Mouse (Mus musculus) midbrain, embryonic 14.5 days (tissue): ENCODE measurements around the gene Rmnd5a. TPM values are rescaled to one million over a fixed set of nuclear protein-coding genes. Genes with fewer than 3 reads are reported as not detected.
"Not testable (repeated sequence)": the region's sequence is repeated elsewhere in the genome, so short reads cannot be mapped to it uniquely, and the experiment has no call there.

Experiments
- ATAC-seq: fragments of 200-750 bp; cut with Nextera tagmentation; 2 replicates; pipeline ENCODE4 v1.8.0; 2017; ENCODE audit warnings: moderate number of reproducible peaks, moderate library complexity; ENCODE audit not compliant: low FRiP score, low TSS enrichment
- DNase-seq: peaks from one replicate; pipeline ENCODE4 v3.0.0-alpha.2; 2015
- H3K27ac ChIP-seq: fragments of 300-500 bp; sonication (generic); replicated peaks from 2 replicates; pipeline ENCODE4 v1.5.1; 2014; ENCODE audit warnings: mild to moderate bottlenecking, low read depth, low read length, moderate library complexity
- H3K27me3 ChIP-seq: fragments of 300-500 bp; sonication (generic); 2 replicates; pipeline ENCODE4 v1.6.1; 2014; ENCODE audit warnings: low read length, control low read depth, mixed read lengths; ENCODE audit not compliant: control insufficient read depth, insufficient read depth
- H3K36me3 ChIP-seq: fragments of 300-500 bp; sonication (generic); 2 replicates; pipeline ENCODE4 v1.6.1; 2014; ENCODE audit warnings: low read length, control low read depth; ENCODE audit not compliant: control insufficient read depth, insufficient read depth
- H3K4me1 ChIP-seq: fragments of 300-500 bp; sonication (generic); 2 replicates; pipeline ENCODE4 v1.6.1; 2014; ENCODE audit warnings: mild to moderate bottlenecking, antibody characterized with exemption, low read length, control low read depth; ENCODE audit not compliant: control insufficient read depth, insufficient read depth
- H3K4me2 ChIP-seq: fragments of 300-500 bp; sonication (generic); 2 replicates; pipeline ENCODE4 v1.6.1; 2014; ENCODE audit warnings: mild to moderate bottlenecking, low read length, moderate library complexity
- H3K4me3 ChIP-seq: fragments of 300-500 bp; sonication (generic); replicated peaks from 2 replicates; pipeline ENCODE4 v1.5.1; 2014; ENCODE audit warnings: low read depth, low read length
- H3K9ac ChIP-seq: fragments of 300-500 bp; sonication (generic); replicated peaks from 2 replicates; pipeline ENCODE4 v1.6.1; 2014; ENCODE audit warnings: mild to moderate bottlenecking, low read length, moderate library complexity
- H3K9me3 ChIP-seq: fragments of 300-500 bp; sonication (generic); 2 replicates; pipeline ENCODE4 v1.6.1; 2016; ENCODE audit warnings: low read length, control low read depth, mixed read lengths; ENCODE audit not compliant: control insufficient read depth
- WGBS: fragments of 180-500 bp; shearing (Covaris S2); extraction: QIAGEN DNeasy Blood & Tissue Kit; methylation state at CpG from one replicate; pipeline ENCODE4 v1.1.7; 2014; 5-methylcytosine and 5-hydroxymethylcytosine counted together
- polyA plus RNA-seq: library from polyadenylated mRNA; unstranded; fragments of >200 nt; fragmentation: Nextera tagmentation; extraction: Ambion mirVana; gene quantifications from 2 replicates; pipeline ENCODE4 v1.2.1, GENCODE M21; 2014

The Rmnd5a gene
- polyA plus RNA-seq = 5.5 and 6.7 TPM in 2 replicates

DNA sequence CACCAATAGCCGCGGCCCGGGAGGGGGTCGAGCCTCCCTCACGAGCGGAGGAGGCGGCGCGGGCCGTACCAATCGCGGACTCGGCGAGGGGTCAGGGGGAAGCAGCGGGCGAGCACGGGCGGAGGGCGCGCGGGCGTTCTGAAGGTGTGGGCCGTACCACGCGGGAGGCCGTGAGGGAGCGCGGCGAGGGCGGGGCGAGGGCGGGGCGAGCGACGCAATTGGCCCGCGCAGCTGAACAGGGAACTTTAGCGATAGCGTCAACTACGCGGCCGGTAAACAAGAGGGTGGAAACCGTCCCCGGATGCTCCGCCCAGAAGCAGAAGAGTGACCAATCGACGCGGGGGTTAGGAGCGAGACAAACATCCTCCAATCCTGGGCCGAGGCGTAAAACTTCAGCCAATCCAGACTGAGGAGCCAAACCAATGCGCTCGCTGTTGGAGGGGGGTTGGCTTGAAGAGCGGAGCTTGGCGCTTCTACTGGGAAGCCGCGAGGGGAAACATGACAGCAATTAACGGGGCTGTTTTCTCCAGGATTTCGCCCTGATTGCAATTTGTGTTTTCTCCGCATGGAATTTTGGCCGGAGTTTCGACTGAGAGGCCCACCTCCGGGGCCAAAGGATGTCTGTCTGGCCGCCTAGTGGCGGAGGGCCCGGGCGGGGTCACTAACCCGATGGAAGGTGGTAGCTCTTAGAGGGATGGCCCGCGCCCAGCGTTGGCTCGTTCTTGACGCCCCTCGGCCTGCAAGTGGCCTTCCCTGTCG is at the start of gene Rmnd5a:
Gene Rmnd5a, minus strand, starts transcription at position 146 of the 759 bp plus-strand sequence.
- whole genome bisulfite sequencing = under 1% methylated on average over 75 of the region's 75 CpGs
- ATAC-seq = peak; percentile 99
- H3K9me3 ChIP-seq = no peaks in the 10 kb centered on the region
- peak within 1 kb of the TSS; percentile 91 for H3K9ac ChIP-seq
- H3K4me1 ChIP-seq = peaks cover 32% of the 10 kb centered on the region
- peak within 1 kb of the TSS; percentile 96 for H3K4me2 ChIP-seq
- H3K27ac ChIP-seq = peak within 1 kb of the TSS; percentile 97
- H3K4me3 ChIP-seq = peak within 1 kb of the TSS; percentile 94
- H3K27me3 ChIP-seq = no peaks in the 10 kb centered on the region
- H3K36me3 ChIP-seq = no peaks in the 10 kb centered on the region
- DNase-seq = peak; percentile 99

DNA sequence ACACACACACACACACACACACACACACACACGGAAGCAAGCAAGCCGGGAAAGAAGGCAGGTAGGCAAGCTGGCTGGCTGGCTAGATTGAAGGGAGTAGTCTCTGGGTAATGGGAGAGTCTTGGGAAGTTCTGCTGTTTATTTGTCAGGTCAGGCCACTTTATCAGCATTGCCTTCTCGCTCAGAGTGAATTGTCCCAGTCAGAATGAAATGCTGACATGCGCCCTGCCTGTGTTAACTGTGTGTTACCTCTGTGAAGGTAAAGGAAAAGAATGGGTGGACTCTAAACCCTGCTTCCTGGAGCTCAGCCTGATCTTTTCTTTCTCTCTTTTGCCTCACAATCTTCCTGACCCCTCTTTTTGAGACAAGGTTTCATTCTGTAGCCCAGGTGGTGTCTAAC is 47.5 kb upstream of the Rmnd5a start:
- Histone ChIP-seq H3K4me3 (no peak overlapping the region), H3K27ac (no peak overlapping the region), H3K9ac (no peak overlapping the region), H3K36me3 (no peaks in the 10 kb centered on the region), H3K9me3 (no peaks in the 10 kb centered on the region), H3K27me3 (no peaks in the 10 kb centered on the region), H3K4me1 (no peaks in the 10 kb centered on the region), H3K4me2 (no peak overlapping the region)
- 48% methylated on average over 4 of the region's 4 CpGs for WGBS
- DNase-seq = no peak
- no peak for ATAC-seq

DNA sequence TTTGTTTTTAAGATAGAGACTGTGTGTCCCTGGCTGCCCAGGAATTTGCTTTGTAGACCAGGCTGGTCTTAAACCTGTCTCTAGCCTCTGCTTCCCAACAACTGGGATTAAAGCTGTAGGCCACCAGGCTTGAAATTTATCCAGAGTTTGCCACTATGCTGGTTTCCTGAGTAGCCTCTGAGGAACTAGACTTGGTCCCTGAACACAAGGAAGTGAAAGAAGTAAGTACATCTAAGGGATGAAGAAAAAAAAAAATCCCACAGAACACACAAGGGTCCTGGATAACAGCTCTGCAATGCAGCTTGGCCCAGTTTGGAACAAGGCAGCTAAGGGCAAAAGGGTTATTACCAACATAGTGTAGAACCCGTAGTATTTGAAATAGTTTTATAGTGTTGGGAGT is 46.4 kb upstream of the Rmnd5a start:
- H3K4me3 ChIP-seq = no peak overlapping the region
- WGBS = 88% methylated on average over 1 of the region's 1 CpGs
- no peak overlapping the region for H3K4me2 ChIP-seq
- ATAC-seq = no peak
- no peaks in the 10 kb centered on the region for H3K4me1 ChIP-seq
- no peak overlapping the region for H3K9ac ChIP-seq
- H3K36me3 ChIP-seq = no peaks in the 10 kb centered on the region
- no peak overlapping the region for H3K27ac ChIP-seq
- H3K9me3 ChIP-seq = no peaks in the 10 kb centered on the region
- DNase-seq = no peak
- no peaks in the 10 kb centered on the region for H3K27me3 ChIP-seq

DNA sequence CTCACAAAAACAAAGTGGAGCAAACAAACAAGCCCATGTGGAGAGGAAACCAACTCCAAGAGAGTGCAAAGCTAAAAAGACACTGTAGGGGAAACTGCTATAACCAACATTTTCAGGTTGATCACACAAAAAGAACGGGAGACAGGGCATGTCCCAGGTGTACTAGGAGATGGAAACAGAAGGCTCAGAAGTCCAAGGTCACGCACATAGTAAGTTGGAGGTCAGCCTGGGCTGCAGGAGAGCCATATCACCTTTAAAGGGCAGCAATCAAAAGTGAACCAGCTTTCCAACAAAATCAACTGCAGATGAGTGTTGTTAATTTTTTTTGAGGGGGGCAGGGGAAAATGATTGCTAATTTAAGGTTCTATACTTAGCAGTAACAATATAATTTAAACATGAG is 45.8 kb upstream of the Rmnd5a start:
- Histone ChIP-seq H3K4me2 (no peak overlapping the region), H3K9me3 (no peaks in the 10 kb centered on the region), H3K27ac (no peak overlapping the region), H3K9ac (no peak overlapping the region), H3K27me3 (no peaks in the 10 kb centered on the region), H3K4me1 (no peaks in the 10 kb centered on the region), H3K36me3 (no peaks in the 10 kb centered on the region), H3K4me3 (no peak overlapping the region)
- no peak for ATAC-seq
- 72% methylated on average over 2 of the region's 2 CpGs for WGBS
- no peak for DNase-seq

GRCm38 (mm10) chr6:71485246-71485645 is 44.8 kb upstream of the Rmnd5a start:
- WGBS = 84% methylated on average over 5 of the region's 5 CpGs
- no peak for ATAC-seq

DNA sequence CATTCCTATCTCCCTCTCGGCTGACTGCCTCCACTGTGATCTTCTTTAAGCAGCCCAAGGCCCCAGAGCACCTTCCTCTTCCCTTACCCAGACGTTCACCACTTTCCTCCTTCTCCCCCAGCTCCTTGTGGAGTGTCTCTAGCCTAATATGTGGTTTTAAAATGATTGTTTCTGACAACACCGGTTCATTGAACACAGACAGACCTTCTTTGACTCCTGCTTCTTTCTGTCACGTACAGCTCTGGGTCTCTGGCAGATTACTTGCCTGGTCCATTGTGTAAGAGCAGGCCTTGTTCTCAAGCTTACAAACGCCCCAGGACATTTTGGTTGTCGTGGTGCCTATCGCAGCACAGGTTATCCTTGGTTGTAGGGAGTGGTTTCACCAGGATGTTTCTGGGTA is 40.7 kb upstream of the Rmnd5a start:
- Histone ChIP-seq H3K27me3 (no peaks in the 10 kb centered on the region), H3K4me2 (no peak overlapping the region), H3K36me3 (no peaks in the 10 kb centered on the region), H3K4me3 (no peak overlapping the region), H3K27ac (no peak overlapping the region), H3K4me1 (no peaks in the 10 kb centered on the region), H3K9ac (no peak overlapping the region), H3K9me3 (no peaks in the 10 kb centered on the region)
- DNase-seq = no peak
- 54% methylated on average over 7 of the region's 7 CpGs for WGBS
- ATAC-seq = no peak

More at GRCm38 (mm10) chr6:71485246-71485645, 44.8 kb upstream of the Rmnd5a start:
- Histone ChIP-seq H3K27me3 (no peaks in the 10 kb centered on the region), H3K4me1 (no peaks in the 10 kb centered on the region), H3K36me3 (no peaks in the 10 kb centered on the region), H3K9me3 (no peaks in the 10 kb centered on the region), H3K27ac (no peak overlapping the region), H3K4me3 (no peak overlapping the region), H3K4me2 (no peak overlapping the region), H3K9ac (no peak overlapping the region)
- no peak for DNase-seq

- H3K4me1 ChIP-seq = no peaks in the 10 kb centered on the region
- DNase-seq (no peak), ATAC-seq (no peak)
- H3K4me3 ChIP-seq = no peak overlapping the region
- no peaks in the 10 kb centered on the region for H3K27me3 ChIP-seq
- no peak overlapping the region for H3K9ac ChIP-seq
- H3K27ac ChIP-seq = no peak overlapping the region
- no peaks in the 10 kb centered on the region for H3K36me3 ChIP-seq
- no peak overlapping the region for H3K4me2 ChIP-seq
- 92% methylated on average over 1 of the region's 1 CpGs for WGBS
- H3K9me3 ChIP-seq = no peaks in the 10 kb centered on the region
Measured at GRCm38 (mm10) chr6:71480136-71480535, 39.7 kb upstream of the Rmnd5a start.

- not testable (repeated sequence) for ATAC-seq, H3K27ac ChIP-seq, H3K9me3 ChIP-seq, H3K36me3 ChIP-seq, H3K4me2 ChIP-seq, DNase-seq, H3K27me3 ChIP-seq, H3K4me3 ChIP-seq, H3K9ac ChIP-seq, H3K4me1 ChIP-seq
- WGBS = 98% methylated on average over 2 of the region's 2 CpGs
Measured at GRCm38 (mm10) chr6:71479588-71479987, 39.2 kb upstream of the Rmnd5a start.
